Mouse (Mus musculus): ENCODE results near the gene Znrf1.

DNA sequence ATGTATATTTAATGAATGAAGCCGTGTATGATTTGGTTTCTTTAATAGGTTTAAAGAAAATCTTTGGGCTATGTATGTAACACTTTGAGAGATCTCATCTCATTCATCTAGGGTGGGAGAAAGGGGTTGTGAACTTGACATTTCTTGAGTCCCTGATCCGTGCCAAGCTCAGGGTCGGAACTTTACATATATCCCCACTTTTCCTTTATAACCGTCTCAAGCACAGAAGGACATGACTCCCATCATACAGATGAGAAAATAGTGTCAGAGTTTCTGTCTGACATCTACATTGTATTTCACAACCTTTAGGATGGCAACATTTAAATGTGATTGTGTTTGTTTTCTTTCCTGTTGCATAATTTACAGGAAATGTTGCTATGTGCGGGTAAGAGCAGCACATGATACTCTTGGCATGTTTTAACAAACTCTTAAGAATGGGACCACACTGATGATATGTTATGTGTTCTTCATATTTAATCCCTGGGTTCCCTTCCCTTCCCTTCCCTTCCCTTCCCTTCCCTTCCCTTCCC lies 26.4 kb downstream of the Znrf1 start:
- TF ChIP-seq CTCF (IDR thresholded peaks at IDR 0.05; ENCODE audit: extremely low read depth, insufficient read depth, insufficient read length, insufficient replicate concordance) (no peak), POLR2A (IDR thresholded peaks at IDR 0.05; ENCODE audit: low read depth, low read length) (no peak)
